Mouse (Mus musculus) erythroblast, embryonic 14.5 days (primary cell): ENCODE data around the gene Dusp13.

Source experiments
- GATA1 ChIP-seq: IDR thresholded peaks from 2 replicates; pipeline ENCODE4 v1.6.1; 2012; ENCODE audit warnings: low read length, inconsistent platforms, mixed read lengths
- TAL1 ChIP-seq: IDR thresholded peaks from 3 replicates; pipeline ENCODE4 v1.6.1; 2012; ENCODE audit warnings: low read length, inconsistent platforms, mixed read lengths

GRCm38 (mm10) chr14:21729936-21730335 is 21.0 kb downstream of the Dusp13 start:
- TF ChIP-seq GATA1 (no peak), TAL1 (no peak)
